Mouse (Mus musculus): ENCODE measurements around the gene Pacs1. TPM values are rescaled to one million over a fixed set of nuclear protein-coding genes. Genes with fewer than 3 reads are reported as not detected.
"Not testable (repeated sequence)": the region's sequence is repeated elsewhere in the genome, so short reads cannot be mapped to it uniquely, and the experiment has no call there.

Gene Pacs1
- polyA plus RNA-seq, 3 experiments from 2014 or later: 11.8 to 19.8 (median 19.2) TPM

DNA sequence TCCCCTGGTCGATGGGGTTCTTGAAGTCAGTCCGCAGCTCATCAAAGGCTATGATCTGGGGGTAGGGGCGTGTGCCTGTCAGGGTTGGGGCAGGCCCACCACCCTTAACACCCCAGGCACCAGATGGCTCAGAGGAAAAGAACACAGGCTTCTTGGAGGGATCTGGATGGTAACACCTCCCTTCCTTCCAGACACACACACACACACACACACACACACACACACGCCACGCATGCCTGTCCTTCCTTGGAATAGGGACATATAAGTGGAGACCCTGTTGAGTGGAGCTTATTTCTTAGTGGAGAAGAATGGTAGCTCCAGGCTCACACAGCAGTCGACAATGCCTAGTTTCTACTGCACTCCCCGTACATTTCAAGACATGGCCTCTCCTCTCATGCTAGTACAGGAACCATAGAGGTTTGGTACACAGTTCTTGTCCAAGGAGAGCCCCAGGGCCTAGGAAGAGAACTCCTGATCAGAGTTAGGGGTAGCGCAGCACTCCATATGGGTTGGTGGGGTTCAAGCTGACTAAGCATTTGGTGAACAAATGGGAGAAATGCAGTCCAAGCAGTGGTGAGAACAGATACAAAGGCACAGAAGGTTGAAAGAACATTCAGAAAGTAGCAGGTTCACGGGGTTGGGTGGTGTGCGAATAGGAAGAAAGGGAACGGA, 178.0 kb downstream of the Pacs1 start:
- no peak for ATAC-seq

- peak; percentile 70 for ATAC-seq
These were observed 178.7 kb downstream of the Pacs1 start for GRCm38 (mm10) chr19:5094243-5094632.

- ATAC-seq: no peak
These were observed 179.3 kb downstream of the Pacs1 start for GRCm38 (mm10) chr19:5093481-5094242.

GRCm38 (mm10) chr19:5092083-5092482, 180.8 kb downstream of the Pacs1 start:
- no peak for ATAC-seq

DNA sequence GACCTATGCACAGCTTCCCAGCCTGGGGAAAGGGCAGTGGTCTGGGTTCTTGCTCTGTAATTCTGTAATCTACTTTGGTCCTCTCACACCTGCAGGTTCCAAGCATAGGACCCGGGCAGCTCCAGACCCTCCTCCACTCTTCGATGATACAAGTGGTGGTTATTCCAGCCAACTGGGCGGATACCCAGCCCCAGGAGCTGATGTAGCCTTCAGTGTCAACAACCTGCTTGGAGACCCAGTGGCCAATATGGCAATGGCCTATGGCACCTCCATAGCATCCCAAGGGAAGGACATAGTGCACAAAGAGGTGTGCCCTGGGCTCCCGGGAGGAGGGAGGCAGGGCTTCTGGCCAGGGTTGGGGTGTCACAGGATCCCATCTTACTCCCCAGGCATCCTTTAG, 183.6 kb downstream of the Pacs1 start:
- no peak for ATAC-seq

DNA sequence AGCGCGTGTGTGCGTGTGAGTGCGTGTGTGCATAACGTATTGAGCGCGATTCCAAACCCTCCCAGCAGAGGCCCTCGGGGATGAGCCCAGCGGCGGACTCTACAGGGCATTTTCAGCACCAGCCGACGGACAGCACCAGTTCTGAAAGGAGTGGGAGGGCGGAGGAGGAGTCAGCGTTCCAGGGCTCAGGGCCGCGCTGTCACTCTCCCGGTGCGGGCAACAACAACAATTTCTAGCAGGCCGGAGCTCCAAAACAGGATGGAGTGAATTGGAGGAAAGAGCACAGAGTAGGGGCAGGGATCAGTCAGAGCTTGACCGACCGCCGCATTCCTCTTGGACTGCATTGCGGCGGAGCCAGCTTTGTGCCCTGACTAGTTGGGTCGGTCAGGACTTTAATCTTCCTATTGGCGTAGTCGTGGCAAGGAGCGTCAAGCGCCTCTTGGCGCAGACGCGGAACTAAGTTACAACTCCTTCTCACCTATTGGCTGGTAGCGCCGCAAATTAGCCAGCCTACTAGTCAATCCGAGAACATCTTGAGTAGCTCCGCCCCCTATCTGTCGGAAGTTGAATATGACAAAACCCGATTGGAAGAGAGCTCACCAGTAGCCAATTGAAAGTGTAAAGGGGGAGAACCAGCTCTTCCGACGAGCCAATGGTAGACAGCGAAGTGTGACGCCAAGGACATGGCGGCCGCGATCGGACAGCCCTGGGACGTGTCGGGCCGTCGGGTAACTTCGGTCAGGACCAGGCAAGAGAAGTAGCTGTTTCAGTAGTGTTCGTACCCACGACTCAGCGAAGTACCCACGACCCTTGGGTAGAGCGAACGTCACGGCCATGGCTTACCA, 184.8 kb downstream of the Pacs1 start, which contains the start of gene Yif1a:
Gene Yif1a (plus strand): TSS at position 655 of the 845 bp plus-strand sequence.
- peak; percentile 95 for ATAC-seq

DNA sequence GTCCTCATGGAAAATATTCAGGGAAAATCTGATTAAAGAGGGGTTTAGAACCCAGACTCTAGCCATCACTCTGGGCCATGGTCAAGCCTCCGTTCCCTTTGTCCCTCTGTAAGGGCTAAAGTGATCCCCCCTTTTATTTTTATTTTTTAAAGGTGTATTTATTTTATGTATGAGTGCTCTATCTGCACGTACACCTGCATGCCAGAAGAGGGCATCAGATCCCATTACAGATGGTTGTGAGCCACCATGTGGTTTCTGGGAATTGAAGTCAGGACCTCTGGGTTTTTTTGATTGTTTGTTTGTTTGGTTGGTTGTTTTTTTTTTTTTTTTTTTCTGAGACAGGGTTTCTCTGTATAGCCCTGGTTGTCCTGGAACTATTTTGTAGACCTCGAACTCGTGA, 186.4 kb downstream of the Pacs1 start:
- ATAC-seq: not testable (repeated sequence)

- no peak for ATAC-seq
These were observed 187.6 kb downstream of the Pacs1 start, which contains the start of gene Tmem151a for GRCm38 (mm10) chr19:5085145-5085863. TSS of gene Tmem151a (minus strand) at chr19:5085531.

DNA sequence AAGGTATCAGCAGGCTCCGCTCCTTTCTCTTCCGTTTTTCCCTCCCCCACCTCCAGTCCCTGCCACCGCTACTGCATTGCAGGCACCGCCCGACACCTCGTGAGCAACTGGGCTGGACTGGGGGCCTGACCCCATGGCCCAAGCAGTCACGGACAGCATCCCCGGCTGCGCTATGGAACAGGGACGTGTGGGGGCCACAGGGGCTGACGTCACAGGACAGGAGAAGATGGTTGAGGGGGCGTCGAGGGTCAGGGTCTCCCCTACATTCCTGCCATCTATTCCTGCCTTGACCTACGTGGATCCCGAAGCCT, 188.1 kb downstream of the Pacs1 start:
- no peak for ATAC-seq

DNA sequence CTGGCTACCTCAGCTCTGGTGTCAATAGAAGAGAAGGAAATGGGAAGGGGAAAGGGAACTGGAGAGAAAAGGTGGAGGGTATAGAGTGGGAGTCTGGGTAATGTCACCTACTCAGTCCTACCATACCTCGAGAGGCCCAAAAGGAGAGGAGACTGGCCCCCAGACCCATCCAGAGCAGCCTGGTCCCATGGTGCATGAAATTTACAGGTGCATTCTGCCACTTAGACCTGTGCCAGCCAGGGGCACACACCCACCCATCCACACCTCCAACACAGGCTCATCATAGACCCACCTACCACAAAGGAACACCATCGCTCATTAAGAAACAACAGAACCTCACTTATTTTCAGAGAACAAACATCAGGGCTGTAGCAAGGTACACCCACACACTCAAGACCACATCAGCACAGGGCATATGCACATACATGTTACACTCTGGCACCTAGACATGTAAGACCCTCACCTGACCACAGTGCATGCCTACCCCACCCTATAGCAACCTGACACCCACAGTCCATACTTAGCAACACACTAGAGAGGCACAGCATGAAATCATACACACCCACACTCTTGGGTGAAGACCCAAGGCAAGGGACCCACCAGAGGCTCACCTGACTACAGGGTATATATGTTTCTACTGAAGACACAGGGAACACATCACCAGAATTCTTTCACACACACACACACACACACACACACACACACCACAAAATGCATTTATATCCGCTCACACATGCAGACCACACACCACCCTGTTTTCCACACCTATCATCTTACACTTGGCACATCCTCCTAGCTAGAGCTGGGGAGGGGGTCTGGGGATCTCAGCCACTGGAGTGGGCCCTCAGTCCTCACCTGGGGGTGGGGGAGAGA, 188.7 kb downstream of the Pacs1 start:
- no peak for ATAC-seq

Other genes starting within 250 kb of the Pacs1 start
- gene Slc29a2, start 249.3 kb downstream of the Pacs1 start, polyA plus RNA-seq (2017; shearing (Covaris generic)): 1 to 10 TPM in 2 of 3 experiments, under 1 TPM in 1; 0.20 to 2.4 (median 1.7) TPM
- gene B4gat1, start 234.3 kb downstream of the Pacs1 start, polyA plus RNA-seq (2017; shearing (Covaris generic)): 10 to 100 TPM; 10.3 to 12.5 (median 10.4) TPM
- gene AC124502.3, start 234.2 kb downstream of the Pacs1 start, polyA plus RNA-seq (2017; shearing (Covaris generic)): under 1 TPM; 0.41 to 0.81 (median 0.44) TPM
- 100 to 1,000 TPM in 2 of 3 experiments, 10 to 100 TPM in 1; 98.2 to 118 (median 109) TPM for gene Brms1, start 231.8 kb downstream of the Pacs1 start, polyA plus RNA-seq (2017; shearing (Covaris generic))
- gene Rin1, start 222.6 kb downstream of the Pacs1 start, polyA plus RNA-seq (2017; shearing (Covaris generic)): under 1 TPM in 1 of 3 experiments, not detected in 2; 0.19 TPM
- not detected for gene Cd248, start 205.0 kb downstream of the Pacs1 start, polyA plus RNA-seq (2017; shearing (Covaris generic))
- gene Tmem151a, start 187.6 kb downstream of the Pacs1 start, polyA plus RNA-seq (2017; shearing (Covaris generic)): not detected
- 10 to 100 TPM; 45.7 to 65.4 (median 46.2) TPM for gene Yif1a, start 184.6 kb downstream of the Pacs1 start, polyA plus RNA-seq (2017; shearing (Covaris generic))
- gene Cnih2, start 174.6 kb downstream of the Pacs1 start, polyA plus RNA-seq (2017; shearing (Covaris generic)): under 1 TPM in 2 of 3 experiments, not detected in 1; 0.50 to 0.59 TPM
- 100 to 1,000 TPM in 2 of 3 experiments, 10 to 100 TPM in 1; 83.1 to 152 (median 102) TPM for gene Rab1b, start 166.0 kb downstream of the Pacs1 start, polyA plus RNA-seq (2017; shearing (Covaris generic))
- 1 to 10 TPM; 4.4 to 5.0 (median 4.7) TPM for gene Klc2, start 154.6 kb downstream of the Pacs1 start, polyA plus RNA-seq (2017; shearing (Covaris generic))
- gene Sf3b2, start 22.3 kb upstream of the Pacs1 start, polyA plus RNA-seq (2017; shearing (Covaris generic)): 100 to 1,000 TPM; 316 to 410 (median 348) TPM
- gene Gal3st3, start 25.2 kb upstream of the Pacs1 start, polyA plus RNA-seq (2017; shearing (Covaris generic)): under 1 TPM in 1 of 3 experiments, not detected in 2; 0.15 TPM
- not detected for gene Catsper1, start 62.6 kb upstream of the Pacs1 start, polyA plus RNA-seq (2017; shearing (Covaris generic))
- 10 to 100 TPM in 1 of 3 experiments, 1 to 10 TPM in 2; 3.1 to 11.4 (median 5.6) TPM for gene Cst6, start 76.5 kb upstream of the Pacs1 start, polyA plus RNA-seq (2017; shearing (Covaris generic))
- gene Eif1ad, start 93.6 kb upstream of the Pacs1 start, polyA plus RNA-seq (2017; shearing (Covaris generic)): 10 to 100 TPM; 45.7 to 58.4 (median 53.4) TPM
- gene Banf1, start 94.0 kb upstream of the Pacs1 start, polyA plus RNA-seq (2017; shearing (Covaris generic)): 100 to 1,000 TPM; 233 to 353 (median 259) TPM
- 10 to 100 TPM; 20.3 to 38.4 (median 27.8) TPM for gene Sart1, start 115.6 kb upstream of the Pacs1 start, polyA plus RNA-seq (2017; shearing (Covaris generic))
- gene Tsga10ip, start 129.4 kb upstream of the Pacs1 start, polyA plus RNA-seq (2017; shearing (Covaris generic)): not detected
- 10 to 100 TPM; 43.1 to 54.2 (median 47.1) TPM for gene Drap1, start 151.9 kb upstream of the Pacs1 start, polyA plus RNA-seq (2017; shearing (Covaris generic))
- gene AI837181, start 152.0 kb upstream of the Pacs1 start, polyA plus RNA-seq (2017; shearing (Covaris generic)): 10 to 100 TPM; 14.5 to 28.0 (median 21.2) TPM
- not detected for gene Fosl1, start 174.4 kb upstream of the Pacs1 start, polyA plus RNA-seq (2017; shearing (Covaris generic))
- gene Ccdc85b, start 184.8 kb upstream of the Pacs1 start, polyA plus RNA-seq (2017; shearing (Covaris generic)): under 1 TPM; 0.47 to 0.74 (median 0.65) TPM
- 100 to 1,000 TPM in 2 of 3 experiments, 10 to 100 TPM in 1; 64.2 to 112 (median 105) TPM for gene Fibp, start 187.5 kb upstream of the Pacs1 start, polyA plus RNA-seq (2017; shearing (Covaris generic))
- gene Ctsw, start 195.4 kb upstream of the Pacs1 start, polyA plus RNA-seq (2017; shearing (Covaris generic)): 100 to 1,000 TPM; 168 to 249 (median 216) TPM
- gene Efemp2, start 200.8 kb upstream of the Pacs1 start, polyA plus RNA-seq (2017; shearing (Covaris generic)): 1 to 10 TPM; 2.9 to 4.3 (median 3.8) TPM
- gene Mus81, start 215.3 kb upstream of the Pacs1 start, polyA plus RNA-seq (2017; shearing (Covaris generic)): 10 to 100 TPM; 34.4 to 61.6 (median 36.6) TPM
- gene Cfl1, start 217.3 kb upstream of the Pacs1 start, polyA plus RNA-seq (2017; shearing (Covaris generic)): 1,000 to 10,000 TPM; 1,933 to 3,699 (median 2,060) TPM
- gene 1700020D05Rik, start 230.7 kb upstream of the Pacs1 start, polyA plus RNA-seq (2017; shearing (Covaris generic)): under 1 TPM; 0.44 to 0.82 (median 0.70) TPM
- 10 to 100 TPM; 11.7 to 26.7 (median 20.0) TPM for gene Snx32, start 237.4 kb upstream of the Pacs1 start, polyA plus RNA-seq (2017; shearing (Covaris generic))

Measured in inflammation-experienced regulatory T-cells, adult 6 months (primary cell).